Comparison of ENCODE assay signal across 9 mouse cellular contexts in the genomic region with DNA sequence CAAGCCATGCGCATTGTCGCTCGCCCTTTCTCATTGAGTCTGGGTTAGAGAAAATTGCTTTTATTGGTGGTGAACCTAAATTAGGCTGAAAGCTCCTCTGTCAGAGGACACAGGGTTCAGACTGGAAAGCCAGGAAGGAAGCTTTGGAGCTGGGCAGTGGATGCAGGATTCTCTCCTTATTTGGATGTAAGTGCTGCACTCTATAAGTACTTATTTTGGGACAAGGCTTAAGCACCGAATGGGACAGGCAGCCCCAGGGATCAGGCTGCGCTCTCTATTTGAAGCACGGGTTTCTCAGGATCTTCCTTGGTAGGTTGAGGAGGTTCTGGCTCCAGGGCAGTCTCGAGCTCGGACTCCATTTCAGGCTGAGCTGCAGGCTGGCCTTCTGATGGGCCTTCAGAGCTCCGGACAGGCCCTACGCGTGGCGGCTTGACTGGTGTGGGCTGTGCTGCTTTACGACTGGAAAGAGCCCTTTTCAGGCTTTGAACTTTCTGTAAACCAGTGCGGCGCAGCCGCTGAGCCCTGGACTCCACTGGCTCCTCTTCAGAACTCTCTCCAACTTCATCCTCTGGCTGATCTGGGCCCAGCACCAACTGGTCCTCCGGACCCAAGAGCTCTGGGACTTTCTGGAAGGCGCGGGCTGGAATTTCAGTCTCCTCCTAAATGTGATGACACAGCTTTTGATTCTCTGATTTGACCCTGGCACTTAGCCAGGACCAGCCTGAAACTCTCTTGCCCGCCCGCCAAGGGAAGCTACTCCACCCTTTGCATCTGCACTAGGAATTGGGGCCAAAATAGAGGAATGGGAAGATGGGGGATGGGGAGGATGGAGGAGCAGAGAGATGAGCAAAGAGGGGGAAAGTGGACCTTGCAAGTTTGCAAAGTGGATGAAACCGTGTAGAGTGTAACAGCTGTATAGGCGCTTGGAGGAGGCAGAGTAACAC. TPM values are rescaled to one million over a fixed set of nuclear protein-coding genes. Genes with fewer than 3 reads are reported as not detected.
A peak's percentile ranks its signal among the peaks of the same experiment; 100 is the strongest.
DNase-seq lines count a peak whose midpoint lies in the region; ATAC-seq and TF ChIP-seq lines count a peak whose summit lies in the region.
"Had no signal": no experiment of that assay in that cellular context is flagged by ENCODE, and none has a peak within 500 bp of the region (broad histone marks: within the 10 kb centered on the region; RNA-seq: fewer than 3 reads in every experiment).

No protein-coding gene starts in this region.

- H3K9ac ChIP-seq in embryonic facial prominence, embryonic 13.5 days: peak overlapping the region; percentile 87
- H3K9ac ChIP-seq in heart, embryonic 13.5 days: peak overlapping the region; percentile 92
- peak overlapping the region; percentile 59; the same call in 1 of the 2 replicates for H3K9ac ChIP-seq in kidney, embryonic 15.5 days

- H3K36me3 ChIP-seq in spleen, adult 2 months (ENCODE audit: control insufficient read depth, insufficient read depth, low read length): no peaks in the 10 kb centered on the region
- no peaks in the 10 kb centered on the region for H3K36me3 ChIP-seq in embryonic facial prominence, embryonic 13.5 days
- H3K36me3 ChIP-seq in heart, embryonic 13.5 days: 0 out of 2 replicates have a peak, but pooled peaks cover 4% of the 10 kb centered on the region
- no peaks in the 10 kb centered on the region for H3K36me3 ChIP-seq in kidney, embryonic 15.5 days
- H3K36me3 ChIP-seq in testis, adult 2 months (ENCODE audit: control insufficient read depth, insufficient read depth, low read length): no peaks in the 10 kb centered on the region

- H3K4me1 ChIP-seq in spleen, adult 2 months (ENCODE audit: control insufficient read depth, insufficient read depth, insufficient read length): no peaks in the 10 kb centered on the region
- H3K4me1 ChIP-seq in embryonic facial prominence, embryonic 13.5 days: peaks cover 21% of the 10 kb centered on the region
- H3K4me1 ChIP-seq in heart, embryonic 13.5 days: peaks cover 45% of the 10 kb centered on the region
- peaks cover 22% of the 10 kb centered on the region for H3K4me1 ChIP-seq in kidney, embryonic 15.5 days
- peaks cover 12% of the 10 kb centered on the region for H3K4me1 ChIP-seq in testis, adult 2 months (ENCODE audit: control insufficient read depth, insufficient read depth, low read length)

- no peak for TF ChIP-seq CTCF in spleen, adult 2 months (IDR thresholded peaks at IDR 0.05; ENCODE audit: extremely low read depth, insufficient read depth, insufficient read length, insufficient replicate concordance)
- 0 out of 2 replicates have a peak, but pooled peaks have one; percentile 0 for TF ChIP-seq CTCF in testis, adult 2 months (IDR thresholded peaks at IDR 0.05; ENCODE audit: control insufficient read depth, insufficient read depth, insufficient replicate concordance, low read depth, low read length)

- DNase-seq in spleen, adult 2 months (ENCODE audit: low read depth in 1 of 2, low spot score in 2 of 2): no peak
- no peak for DNase-seq in spleen, adult 12 weeks (ENCODE audit: low spot score)
- DNase-seq in lung, postnatal 36 days: peak; percentile 65

- no peaks in the 10 kb centered on the region for H3K27me3 ChIP-seq in spleen, adult 2 months (ENCODE audit: control insufficient read depth, insufficient read depth, low read length)
- no peaks in the 10 kb centered on the region; the same call in 1 of the 2 replicates for H3K27me3 ChIP-seq in embryonic facial prominence, embryonic 13.5 days
- H3K27me3 ChIP-seq in heart, embryonic 13.5 days (replicated peaks): no peaks in the 10 kb centered on the region
- H3K27me3 ChIP-seq in kidney, embryonic 15.5 days: 0 out of 2 replicates have a peak, but pooled peaks cover 5% of the 10 kb centered on the region
- no peaks in the 10 kb centered on the region for H3K27me3 ChIP-seq in testis, adult 2 months (ENCODE audit: control insufficient read depth, insufficient read depth, low read length)
- H3K27me3 ChIP-seq: Patski had no signal

- H3K4me2 ChIP-seq in embryonic facial prominence, embryonic 13.5 days: peak overlapping the region; percentile 82
- peak overlapping the region; percentile 88 for H3K4me2 ChIP-seq in heart, embryonic 13.5 days
- peak overlapping the region; percentile 90 for H3K4me2 ChIP-seq in kidney, embryonic 15.5 days

- WGBS in spleen, adult 2 months: 85% methylated on average over 23 of the region's 23 CpGs
- WGBS in embryonic facial prominence, embryonic 13.5 days: 62% methylated on average over 23 of the region's 23 CpGs
- WGBS in heart, embryonic 13.5 days: 43% methylated on average over 23 of the region's 23 CpGs
- 55% methylated on average over 23 of the region's 23 CpGs for WGBS in kidney, embryonic 15.5 days

- peak overlapping the region; percentile 78 for H3K27ac ChIP-seq in spleen, adult 2 months (ENCODE audit: insufficient read depth, low read length)
- H3K27ac ChIP-seq in embryonic facial prominence, embryonic 13.5 days: peak overlapping the region; percentile 88
- peak overlapping the region; percentile 86 for H3K27ac ChIP-seq in heart, embryonic 13.5 days (replicated peaks)
- H3K27ac ChIP-seq in kidney, embryonic 15.5 days: peak overlapping the region; percentile 67
- peak overlapping the region; percentile 1; the same call in 1 of the 2 replicates for H3K27ac ChIP-seq in testis, adult 2 months (ENCODE audit: control insufficient read depth, insufficient read depth, low read depth, low read length)

- no peaks in the 10 kb centered on the region for H3K9me3 ChIP-seq in embryonic facial prominence, embryonic 13.5 days
- H3K9me3 ChIP-seq in heart, embryonic 13.5 days: no peaks in the 10 kb centered on the region
- H3K9me3 ChIP-seq in kidney, embryonic 15.5 days (replicated peaks): no peaks in the 10 kb centered on the region

- no peak for TF ChIP-seq POLR2A in spleen, adult 2 months (IDR thresholded peaks at IDR 0.05; ENCODE audit: low read depth, low read length)
- TF ChIP-seq POLR2A in testis, adult 2 months (IDR thresholded peaks at IDR 0.05; ENCODE audit: control insufficient read depth, low read depth, low read length): no peak

- 0 out of 2 replicates have a peak, but pooled peaks have one; percentile 1 for ATAC-seq in embryonic facial prominence, embryonic 13.5 days (ENCODE audit: insufficient number of reproducible peaks, insufficient read depth, low FRiP score, low TSS enrichment, low read depth)
- ATAC-seq in heart, embryonic 13.5 days (ENCODE audit: extremely low read depth, insufficient number of reproducible peaks, low FRiP score, low TSS enrichment): no peak
- peak; percentile 7; the same call in 1 of the 2 replicates for ATAC-seq in kidney, embryonic 15.5 days (replicated peaks; ENCODE audit: low FRiP score)
- ATAC-seq in megakaryocyte, adult 5-6 weeks (ENCODE audit: poor library complexity, severe bottlenecking): no peak

- H3K4me3 ChIP-seq in spleen, adult 2 months (ENCODE audit: extremely low read depth, insufficient read depth, insufficient read length): peak overlapping the region; percentile 47; the same call in 1 of the 2 replicates
- peak overlapping the region; percentile 53 for H3K4me3 ChIP-seq in embryonic facial prominence, embryonic 13.5 days
- H3K4me3 ChIP-seq in heart, embryonic 13.5 days: peak overlapping the region; percentile 63
- peak overlapping the region; percentile 54 for H3K4me3 ChIP-seq in kidney, embryonic 15.5 days (replicated peaks)
- peak overlapping the region; percentile 75 for H3K4me3 ChIP-seq in testis, adult 2 months (ENCODE audit: control insufficient read depth, low read depth, low read length)

RNA-seq across cellular contexts. Expression of gene Cavin3, which starts 1.3 kb away (rescaled TPM):
- 35.1 and 53.9 TPM in 2 replicates for polyA plus RNA-seq in spleen, adult 2 months (2012; rRNA removed)
- polyA plus RNA-seq in embryonic facial prominence, embryonic 13.5 days (2015; fragmentation: Nextera tagmentation; extraction: Ambion mirVana): 72.5 and 73.3 TPM in 2 replicates
- 74.7 and 80.5 TPM in 2 replicates for polyA plus RNA-seq in heart, embryonic 13.5 days (2015; fragmentation: Nextera tagmentation; extraction: Ambion mirVana)
- polyA plus RNA-seq in kidney, embryonic 15.5 days (2015; fragmentation: Nextera tagmentation; extraction: Ambion mirVana): 53.4 and 72.0 TPM in 2 replicates
- 2.0 and 4.9 TPM in 2 replicates for polyA plus RNA-seq in testis, adult 2 months (2012; rRNA removed)
- total RNA-seq in megakaryocyte, adult 5-6 weeks (2015): not detected in 2 replicates
- total RNA-seq in megakaryocyte, adult 5-6 weeks (2017): not detected in 2 replicates

RNA-seq across cellular contexts. Expression of gene Cckbr, which starts 55.3 kb away (rescaled TPM):
- 0.11 TPM in 1 of 2 replicates, not detected in the other for polyA plus RNA-seq in spleen, adult 2 months (2012; rRNA removed)
- 0.48 and 0.52 TPM in 2 replicates for polyA plus RNA-seq in embryonic facial prominence, embryonic 13.5 days (2015; fragmentation: Nextera tagmentation; extraction: Ambion mirVana)
- 0.11 and 0.18 TPM in 2 replicates for polyA plus RNA-seq in heart, embryonic 13.5 days (2015; fragmentation: Nextera tagmentation; extraction: Ambion mirVana)
- 0.58 and 0.62 TPM in 2 replicates for polyA plus RNA-seq in kidney, embryonic 15.5 days (2015; fragmentation: Nextera tagmentation; extraction: Ambion mirVana)
- 0.07 and 0.12 TPM in 2 replicates for polyA plus RNA-seq in testis, adult 2 months (2012; rRNA removed)
- not detected in 2 replicates for total RNA-seq in megakaryocyte, adult 5-6 weeks (2015)
- total RNA-seq in megakaryocyte, adult 5-6 weeks (2017): not detected in 2 replicates
- polyA plus RNA-seq: Patski had no signal

Comparison
In these comparisons a context has a peak if more than half of its experiments do, and no peak if none do; other contexts are left out.
1. H3K27ac ChIP-seq: peak in every context shown above with its lines; median percentile 88 in embryonic facial prominence, embryonic 13.5 days; 86 in heart, embryonic 13.5 days; 78 in spleen, adult 2 months; 67 in kidney, embryonic 15.5 days; 1 in testis, adult 2 months.
2. ATAC-seq: peak in embryonic facial prominence, embryonic 13.5 days (single experiment) and kidney, embryonic 15.5 days (single experiment); none in heart, embryonic 13.5 days (single experiment) and megakaryocyte, adult 5-6 weeks (single experiment).
3. Peak in every context shown above with its lines, with median percentiles within 50 percentile points of each other: H3K4me3 ChIP-seq, H3K4me2 ChIP-seq and H3K9ac ChIP-seq.